Mouse (Mus musculus) C2C12 (cell line): ENCODE measurements at regions not wholly inside any gene's neighbourhood (a gene's known extent, or its start where the extent isn't known, plus 50 kb on each side); places are given as distances from the start of the nearest gene placed in this dataset.

ENCODE experiments used
- CEBPB ChIP-seq: IDR thresholded peaks from one replicate; pipeline ENCODE4 v1.6.1; 2011; ENCODE audit warnings: low read depth, mild to moderate bottlenecking, control low read depth, moderate library complexity
- CTCF ChIP-seq: IDR thresholded peaks from one replicate; pipeline ENCODE4 v1.5.1; 2011; ENCODE audit not compliant: control insufficient read depth, insufficient read depth, insufficient read length
- MAX ChIP-seq: IDR thresholded peaks from one replicate; pipeline ENCODE4 v1.6.1; 2011; ENCODE audit warnings: mild to moderate bottlenecking, control low read depth
- MYOD1 ChIP-seq: IDR thresholded peaks from one replicate; pipeline ENCODE4 v1.6.1; 2011; ENCODE audit warnings: low read depth; ENCODE audit not compliant: control insufficient read depth, insufficient read length

DNA sequence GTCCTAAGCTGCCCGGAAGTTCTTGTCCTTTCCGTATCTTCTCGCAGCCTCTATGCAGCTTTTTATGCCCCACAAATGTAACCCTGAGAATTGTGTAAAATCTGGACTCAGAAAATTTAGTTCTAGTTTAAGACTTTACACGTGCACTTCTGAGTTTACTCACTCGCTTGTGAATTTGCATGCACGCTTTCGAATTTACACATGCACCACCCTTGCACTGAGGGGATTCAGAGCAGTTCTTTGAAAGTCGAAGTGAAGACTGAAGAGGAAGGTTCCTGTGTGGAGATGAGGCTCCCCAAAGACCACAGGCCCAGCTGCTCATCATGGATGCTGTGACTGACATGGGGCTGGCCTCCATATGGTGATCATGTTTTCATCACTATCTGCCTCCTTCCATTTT, 89.2 kb upstream of the Sox5 start:
- no peak for TF ChIP-seq CTCF
- TF ChIP-seq CEBPB, result no peak
- no peak for TF ChIP-seq MAX
- TF ChIP-seq MYOD1, result no peak
